Mouse (Mus musculus) adrenal gland, postnatal 14 days (tissue): ENCODE measurements around the gene Shc2. TPM values are rescaled to one million over a fixed set of nuclear protein-coding genes. Genes with fewer than 3 reads are reported as not detected.

Experiments
- DNase-seq: peaks from one replicate; pipeline ENCODE4 v3.0.0; 2021; ENCODE audit warnings: mixed read lengths
- total RNA-seq: library from RNA; stranded (reverse); gene quantifications from 2 replicates; pipeline ENCODE4 v1.2.3, GENCODE M21; 2021

Gene Shc2
- total RNA-seq, 1 experiment from 2014 or later, result 4.0 TPM

GRCm38 (mm10) chr10:79614305-79614643, 23.4 kb downstream of the Shc2 start:
- DNase-seq, result no peak

- peak; percentile 67 for DNase-seq
Measured at GRCm38 (mm10) chr10:79613578-79614304, 24.0 kb downstream of the Shc2 start, which contains the start of gene C2cd4c. TSS of gene C2cd4c (minus strand) at chr10:79614025.

- DNase-seq, result peak; percentile 55
Measured at GRCm38 (mm10) chr10:79612192-79613135, 25.3 kb downstream of the Shc2 start.

GRCm38 (mm10) chr10:79611296-79611695, 26.4 kb downstream of the Shc2 start:
- DNase-seq, result no peak

- DNase-seq, result no peak
Measured at GRCm38 (mm10) chr10:79609276-79609675, 28.4 kb downstream of the Shc2 start.

- no peak for DNase-seq
Measured at GRCm38 (mm10) chr10:79607892-79608291, 29.8 kb downstream of the Shc2 start.

GRCm38 (mm10) chr10:79606537-79606936, 31.2 kb downstream of the Shc2 start:
- no peak for DNase-seq

- DNase-seq, result no peak
Measured at GRCm38 (mm10) chr10:79597936-79598230, 39.8 kb downstream of the Shc2 start.

GRCm38 (mm10) chr10:79597051-79597935, 40.4 kb downstream of the Shc2 start:
- no peak for DNase-seq

- no peak for DNase-seq
Measured at GRCm38 (mm10) chr10:79595590-79595929, 42.2 kb downstream of the Shc2 start.

- DNase-seq, result peak; percentile 72
Measured at GRCm38 (mm10) chr10:79594872-79595589, 42.7 kb downstream of the Shc2 start.

GRCm38 (mm10) chr10:79594111-79594510, 43.6 kb downstream of the Shc2 start:
- no peak for DNase-seq

- DNase-seq, result no peak
Measured at GRCm38 (mm10) chr10:79590702-79591101, 47.0 kb downstream of the Shc2 start.

GRCm38 (mm10) chr10:79587752-79588126, 50.0 kb downstream of the Shc2 start:
- DNase-seq, result no peak

- DNase-seq, result no peak
Measured at GRCm38 (mm10) chr10:79587061-79587751, 50.5 kb downstream of the Shc2 start, which contains the start of gene Theg. TSS of gene Theg (minus strand) at chr10:79587331.

GRCm38 (mm10) chr10:79586243-79586642, 51.5 kb downstream of the Shc2 start:
- DNase-seq, result no peak

GRCm38 (mm10) chr10:79585723-79586122, 52.0 kb downstream of the Shc2 start:
- DNase-seq, result no peak

GRCm38 (mm10) chr10:79585136-79585535, 52.6 kb downstream of the Shc2 start:
- DNase-seq, result no peak

GRCm38 (mm10) chr10:79584426-79584825, 53.3 kb downstream of the Shc2 start:
- no peak for DNase-seq

- DNase-seq, result no peak
Measured at GRCm38 (mm10) chr10:79584021-79584420, 53.7 kb downstream of the Shc2 start.

GRCm38 (mm10) chr10:79581501-79581900, 56.2 kb downstream of the Shc2 start:
- no peak for DNase-seq
